Mouse (Mus musculus) embryonic stem cell, embryonic (primary cell): ENCODE measurements around the gene Rcl1.

Experiments
- CTCF ChIA-PET, 4 experiments: fragments of 300-600 bp in 2 of 4; fragments of 350-600 bp in 2 of 4; sonication (Branson Sonifier 250); formaldehyde crosslinking; loops; one replicate each; lab custom pipeline; 2022; ENCODE audit warnings: inconsistent platforms in 2 of 4; lab: Charles Lee
- POLR2A ChIA-PET, 4 experiments: fragments of 300-600 bp in 2 of 4; fragments of 350-600 bp in 2 of 4; sonication (Branson Sonifier 250); formaldehyde crosslinking; loops; one replicate each; lab custom pipeline; 2022; ENCODE audit warnings: antibody characterized with exemption in 4 of 4, inconsistent platforms in 1 of 4; lab: Charles Lee

Gene Rcl1

GRCm38 (mm10) chr19:29100874-29101542 is at the start of gene Rcl1:
Gene Rcl1 (plus strand): TSS chr19:29101375.
- POLR2A ChIA-PET, result interaction anchor here (0.6 to 3.7 kb wide), 76 partner anchors 8 to 1882 kb away, joined by 3 to 46 read pairs (median 4); partner anchors contain the start of genes Ak3 (in 2 of the 4), Cdc37l1 (in 2 of the 4), Jak2 (in 2 of the 4) and 4430402I18Rik (in 1 of the 4)
- CTCF ChIA-PET, result interaction anchor here in 3 of 4 experiments (0.7 to 2.5 kb wide), 6 partner anchors 22 to 254 kb away, joined by 3 to 9 read pairs (median 3); no protein-coding TSS in a partner anchor

GRCm38 (mm10) chr19:29052786-29053185 is 48.4 kb upstream of the Rcl1 start:
- CTCF ChIA-PET, result interaction anchor here in 2 of 4 experiments (0.6 to 1.7 kb wide), 3 partner anchors 69 to 303 kb away, joined by 3 to 8 read pairs (median 5); no protein-coding TSS in a partner anchor
- POLR2A ChIA-PET, result interaction anchor here in 3 of 4 experiments (0.6 to 2.0 kb wide), 6 partner anchors 11 to 276 kb away, joined by 3 to 5 read pairs (median 4); no protein-coding TSS in a partner anchor

GRCm38 (mm10) chr19:29054594-29054993 is 46.6 kb upstream of the Rcl1 start:
- CTCF ChIA-PET, result no interaction called here
- POLR2A ChIA-PET, result interaction anchor here in 2 of 4 experiments (0.9 to 1.3 kb wide), 3 partner anchors 9 to 78 kb away, joined by 3 read pairs; no protein-coding TSS in a partner anchor

- CTCF ChIA-PET, result interaction anchor here in 1 of 4 experiments (1.1 kb wide), 1 partner anchor 8 kb away, joined by 4 read pairs; no protein-coding TSS in a partner anchor
- POLR2A ChIA-PET, result interaction anchor here in 3 of 4 experiments (0.8 to 1.2 kb wide), 4 partner anchors 9 to 304 kb away, joined by 3 to 6 read pairs (median 4); no protein-coding TSS in a partner anchor
Observed at GRCm38 (mm10) chr19:29055469-29055868, 45.7 kb upstream of the Rcl1 start.

- CTCF ChIA-PET, result interaction anchor here (0.6 to 2.0 kb wide), 8 partner anchors 11 to 497 kb away, joined by 3 to 10 read pairs (median 5); partner anchors contain the start of gene Ak3 (in 1 of the 4)
- POLR2A ChIA-PET, result interaction anchor here in 3 of 4 experiments (0.6 to 2.4 kb wide), 7 partner anchors 8 to 68 kb away, joined by 3 to 8 read pairs (median 4); partner anchors contain the start of genes Ak3 (in 2 of the 3) and Rcl1 (in 1 of the 3)
Observed at GRCm38 (mm10) chr19:29058741-29059140, 42.4 kb upstream of the Rcl1 start.

- CTCF ChIA-PET, result interaction anchor here (0.6 to 1.5 kb wide), 8 partner anchors 40 to 296 kb away, joined by 3 to 5 read pairs (median 4); partner anchors contain the start of gene 4430402I18Rik (in 1 of the 4)
- POLR2A ChIA-PET, result interaction anchor here in 1 of 4 experiments (1.0 to 2.4 kb wide), 2 partner anchors 12 to 41 kb away, joined by 3 to 6 read pairs; partner anchors contain the start of genes Ak3 and Rcl1
Observed at GRCm38 (mm10) chr19:29059688-29060087, 41.5 kb upstream of the Rcl1 start.

GRCm38 (mm10) chr19:29060299-29060698 is 40.9 kb upstream of the Rcl1 start:
- CTCF ChIA-PET, result interaction anchor here in 3 of 4 experiments (0.6 to 1.5 kb wide), 7 partner anchors 15 to 295 kb away, joined by 3 to 5 read pairs (median 4); partner anchors contain the start of gene 4430402I18Rik (in 1 of the 3)
- POLR2A ChIA-PET, result interaction anchor here in 3 of 4 experiments (0.6 to 2.4 kb wide), 8 partner anchors 14 to 535 kb away, joined by 3 to 6 read pairs (median 4); partner anchors contain the start of gene Rcl1 (in 1 of the 3)

GRCm38 (mm10) chr19:29063009-29063408 is 38.2 kb upstream of the Rcl1 start:
- POLR2A ChIA-PET, result interaction anchor here in 3 of 4 experiments (1.2 to 1.8 kb wide), 4 partner anchors 43 to 458 kb away, joined by 3 to 10 read pairs (median 5); partner anchors contain the start of genes Jak2 (in 1 of the 3) and Ric1 (in 1 of the 3)
- CTCF ChIA-PET, result interaction anchor here in 1 of 4 experiments (2.0 kb wide), 1 partner anchor 293 kb away, joined by 65 read pairs; no protein-coding TSS in a partner anchor

GRCm38 (mm10) chr19:29063577-29064363 is 37.4 kb upstream of the Rcl1 start:
- POLR2A ChIA-PET, result interaction anchor here in 3 of 4 experiments (0.6 to 1.8 kb wide), 37 partner anchors 8 to 458 kb away, joined by 3 to 16 read pairs (median 4); partner anchors contain the start of genes Jak2 (in 2 of the 3), Rcl1 (in 2 of the 3), Ak3 (in 1 of the 3) and Cdc37l1 (in 1 of the 3)
- CTCF ChIA-PET, result interaction anchor here (0.5 to 2.5 kb wide), 46 partner anchors 8 to 551 kb away, joined by 3 to 65 read pairs (median 4); partner anchors contain the start of genes Jak2 (in 3 of the 4), Ak3 (in 1 of the 4), Rcl1 (in 1 of the 4) and Rln1 (in 1 of the 4)

GRCm38 (mm10) chr19:29064451-29065102 is 36.6 kb upstream of the Rcl1 start:
- ChIA-PET POLR2A (interaction anchor here in 3 of 4 experiments (0.6 to 3.5 kb wide), 38 partner anchors 9 to 457 kb away, joined by 3 to 40 read pairs (median 5); partner anchors contain the start of genes Rcl1 (in 3 of the 3), Jak2 (in 2 of the 3), Ak3 (in 1 of the 3) and Cdc37l1 (in 1 of the 3)), CTCF (interaction anchor here (0.5 to 3.2 kb wide), 46 partner anchors 9 to 552 kb away, joined by 3 to 65 read pairs (median 4); partner anchors contain the start of genes Jak2 (in 2 of the 4), Ak3 (in 1 of the 4), Rcl1 (in 1 of the 4) and Rln1 (in 1 of the 4))

- POLR2A ChIA-PET, result interaction anchor here in 3 of 4 experiments (0.6 to 3.5 kb wide), 80 partner anchors 8 to 1638 kb away, joined by 3 to 45 read pairs (median 4); partner anchors contain the start of genes Ak3 (in 3 of the 3), Cdc37l1 (in 3 of the 3), Rcl1 (in 3 of the 3) and Jak2 (in 2 of the 3)
Observed at GRCm38 (mm10) chr19:29066981-29067471, 34.1 kb upstream of the Rcl1 start.

GRCm38 (mm10) chr19:29069195-29069594 is 32.0 kb upstream of the Rcl1 start:
- CTCF ChIA-PET, result interaction anchor here in 2 of 4 experiments (0.5 to 1.1 kb wide), 2 partner anchors 286 to 287 kb away, joined by 4 read pairs; no protein-coding TSS in a partner anchor
- POLR2A ChIA-PET, result interaction anchor here in 3 of 4 experiments (0.6 to 1.0 kb wide), 7 partner anchors 31 to 312 kb away, joined by 3 to 6 read pairs (median 4); partner anchors contain the start of gene Rcl1 (in 1 of the 3)

More at GRCm38 (mm10) chr19:29066981-29067471, 34.1 kb upstream of the Rcl1 start:
- CTCF ChIA-PET, result interaction anchor here (0.5 to 3.2 kb wide), 23 partner anchors 20 to 1063 kb away, joined by 3 to 27 read pairs (median 3); partner anchors contain the start of genes Rcl1 (in 2 of the 4) and Jak2 (in 1 of the 4)

- ChIA-PET CTCF (interaction anchor here in 1 of 4 experiments (1.0 kb wide), 1 partner anchor 11 kb away, joined by 3 read pairs; no protein-coding TSS in a partner anchor), POLR2A (interaction anchor here in 3 of 4 experiments (0.8 to 2.8 kb wide), 6 partner anchors 8 to 25 kb away, joined by 3 to 11 read pairs (median 3); no protein-coding TSS in a partner anchor)
Observed at GRCm38 (mm10) chr19:29074802-29075201, 26.4 kb upstream of the Rcl1 start.

GRCm38 (mm10) chr19:29088628-29089027 is 12.5 kb upstream of the Rcl1 start:
- ChIA-PET CTCF (interaction anchor here in 1 of 4 experiments (0.5 kb wide), 1 partner anchor 412 kb away, joined by 4 read pairs; no protein-coding TSS in a partner anchor), POLR2A (interaction anchor here in 3 of 4 experiments (0.5 to 1.8 kb wide), 7 partner anchors 12 to 455 kb away, joined by 3 to 8 read pairs (median 4); partner anchors contain the start of gene Rcl1 (in 2 of the 3))

GRCm38 (mm10) chr19:29092194-29092593 is 9.0 kb upstream of the Rcl1 start:
- ChIA-PET CTCF (no interaction called here), POLR2A (interaction anchor here in 1 of 4 experiments (1.5 kb wide), 1 partner anchor 18 kb away, joined by 4 read pairs; no protein-coding TSS in a partner anchor)
